Mouse (Mus musculus) CH12.LX (cell line): ENCODE results near the gene Ifi27l2b. TPM values are rescaled to one million over a fixed set of nuclear protein-coding genes. Genes with fewer than 3 reads are reported as not detected.

Experiments
- DNase-seq: peaks from one replicate; pipeline ENCODE4 v3.0.0-alpha.2; 2013; ENCODE audit errors: extremely low read depth
- H3K27ac ChIP-seq: 2 replicates; pipeline ENCODE4 v1.5.1; 2012; ENCODE audit warnings: low read depth, mild to moderate bottlenecking, control low read depth, moderate library complexity; ENCODE audit not compliant: insufficient read depth
- H3K27me3 ChIP-seq: replicated peaks from 2 replicates; pipeline ENCODE3; 2012; ENCODE audit warnings: inconsistent platforms
- H3K36me3 ChIP-seq, 2 experiments: replicated peaks in 1 of 2; 2 replicates each; pipeline versions ENCODE3 to v1.6.1; 2012; ENCODE audit warnings: inconsistent platforms in 1 of 2, low read length in 1 of 2, mild to moderate bottlenecking in 1 of 2, mixed read lengths in 1 of 2, moderate library complexity in 1 of 2; ENCODE audit not compliant: control insufficient read depth in 1 of 2, insufficient read depth in 1 of 2
- H3K4me1 ChIP-seq, 2 experiments: 2 replicates each; pipeline ENCODE4 v1.6.1; 2012; ENCODE audit warnings: inconsistent platforms in 1 of 2, moderate library complexity in 1 of 2; ENCODE audit not compliant: insufficient read depth in 2 of 2, control insufficient read depth in 1 of 2
- H3K4me2 ChIP-seq: 2 replicates; pipeline ENCODE4 v1.6.1; 2012; ENCODE audit warnings: low read depth, mild to moderate bottlenecking, control low read depth; ENCODE audit not compliant: poor library complexity, insufficient read depth, severe bottlenecking
- H3K4me3 ChIP-seq, 3 experiments: fragments of 150-350 bp in 1 of 3; sonication (generic) in 1 of 3; replicated peaks in 1 of 3; 2 replicates each; pipeline versions ENCODE3 to v1.5.1; 2011 to 2012; ENCODE audit warnings: low read depth in 2 of 3, low read length in 2 of 3, mild to moderate bottlenecking in 2 of 3, moderate library complexity in 2 of 3, control low read depth in 1 of 3, improper control_type of control experiment in 1 of 3, inconsistent platforms in 1 of 3, mixed read lengths in 1 of 3; ENCODE audit not compliant: poor library complexity in 1 of 3
- H3K79me2 ChIP-seq: replicated peaks from 2 replicates; pipeline ENCODE4 v1.6.1; 2012; ENCODE audit warnings: mild to moderate bottlenecking, moderate library complexity; ENCODE audit not compliant: control insufficient read depth, poor library complexity, insufficient read depth, severe bottlenecking; ENCODE audit errors: extremely low read depth
- H3K9ac ChIP-seq: 2 replicates; pipeline ENCODE4 v1.6.1; 2012; ENCODE audit warnings: low read depth, mild to moderate bottlenecking, control low read depth, moderate library complexity; ENCODE audit not compliant: insufficient read depth
- H3K9me3 ChIP-seq: replicated peaks from 2 replicates; pipeline ENCODE3; 2012; ENCODE audit warnings: low read length, inconsistent platforms, mixed read lengths
- BHLHE40 ChIP-seq: IDR thresholded peaks from 2 replicates; pipeline ENCODE4 v1.6.1; 2011; ENCODE audit warnings: mild to moderate bottlenecking, low read depth, low read length, improper control_type of control experiment
- CHD1 ChIP-seq: IDR thresholded peaks from 2 replicates; pipeline ENCODE4 v1.6.1; 2012; ENCODE audit warnings: low read depth, low read length, improper control_type of control experiment, inconsistent platforms
- CTCF ChIP-seq, 2 experiments: IDR thresholded peaks in 1 of 2; conservative IDR thresholded peaks in 1 of 2; 2 replicates each; pipeline ENCODE4 v1.5.1; 2011 to 2012; ENCODE audit warnings: low read depth in 2 of 2, low read length in 2 of 2, improper control_type of control experiment in 1 of 2, inconsistent platforms in 1 of 2, mild to moderate bottlenecking in 1 of 2, moderate library complexity in 1 of 2
- HCFC1 ChIP-seq: IDR thresholded peaks from 2 replicates; pipeline ENCODE4 v1.6.1; 2012; ENCODE audit warnings: low read depth, mild to moderate bottlenecking, inconsistent platforms, low read length, improper control_type of control experiment
- IRF4 ChIP-seq: IDR thresholded peaks from 2 replicates; pipeline ENCODE4 v1.6.1; 2014; ENCODE audit warnings: low read depth, mild to moderate bottlenecking, inconsistent platforms, low read length, improper control_type of control experiment
- JUN ChIP-seq: IDR thresholded peaks from 2 replicates; pipeline ENCODE4 v1.6.1; 2011; ENCODE audit warnings: low read depth, mild to moderate bottlenecking, low read length, improper control_type of control experiment, moderate library complexity; ENCODE audit not compliant: insufficient read depth
- MAFK ChIP-seq: IDR thresholded peaks from 2 replicates; pipeline ENCODE4 v1.6.1; 2011; ENCODE audit warnings: low read length, improper control_type of control experiment; ENCODE audit not compliant: insufficient replicate concordance
- MEF2A ChIP-seq: IDR thresholded peaks from 2 replicates; pipeline ENCODE4 v1.6.1; 2014; ENCODE audit warnings: low read depth, mild to moderate bottlenecking, inconsistent platforms, low read length, improper control_type of control experiment, borderline replicate concordance
- MXI1 ChIP-seq: IDR thresholded peaks from 2 replicates; pipeline ENCODE4 v1.6.1; 2011; ENCODE audit warnings: mild to moderate bottlenecking, low read depth, low read length, improper control_type of control experiment
- MYC ChIP-seq: IDR thresholded peaks from 2 replicates; pipeline ENCODE4 v1.6.1; 2011; ENCODE audit warnings: low read depth, mild to moderate bottlenecking, improper control_type of control experiment, low read length
- NELFE ChIP-seq: IDR thresholded peaks from 2 replicates; pipeline ENCODE4 v1.6.1; 2011; ENCODE audit warnings: low read depth, low read length, improper control_type of control experiment
- NRF1 ChIP-seq: IDR thresholded peaks from 2 replicates; pipeline ENCODE4 v1.6.1; 2014; ENCODE audit warnings: low read depth, mild to moderate bottlenecking, inconsistent platforms, low read length, improper control_type of control experiment, moderate library complexity
- POLR2A ChIP-seq: IDR thresholded peaks from 2 replicates; pipeline ENCODE4 v1.6.1; 2011; ENCODE audit warnings: low read depth, mild to moderate bottlenecking, improper control_type of control experiment, low read length
- RAD21 ChIP-seq: IDR thresholded peaks from 2 replicates; pipeline ENCODE4 v1.6.1; 2011; ENCODE audit warnings: low read depth, mild to moderate bottlenecking, low read length, improper control_type of control experiment, moderate library complexity
- RCOR1 ChIP-seq: conservative IDR thresholded peaks from 2 replicates; pipeline ENCODE4 v1.6.1; 2012; ENCODE audit warnings: low read depth, mild to moderate bottlenecking, inconsistent platforms, low read length, improper control_type of control experiment
- SIN3A ChIP-seq: IDR thresholded peaks from 2 replicates; pipeline ENCODE4 v1.6.1; 2012; ENCODE audit warnings: low read length, improper control_type of control experiment, inconsistent platforms
- SMC3 ChIP-seq: IDR thresholded peaks from 2 replicates; pipeline ENCODE4 v1.6.1; 2011; ENCODE audit warnings: low read depth, low read length, improper control_type of control experiment
- TBP ChIP-seq: conservative IDR thresholded peaks from 2 replicates; pipeline ENCODE4 v1.6.1; 2011; ENCODE audit warnings: low read depth, low read length, improper control_type of control experiment
- TCF12 ChIP-seq: IDR thresholded peaks from 2 replicates; pipeline ENCODE4 v1.6.1; 2014; ENCODE audit warnings: low read depth, mild to moderate bottlenecking, inconsistent platforms, low read length, improper control_type of control experiment
- ZC3H11A ChIP-seq: IDR thresholded peaks from 2 replicates; pipeline ENCODE4 v1.6.1; 2012; ENCODE audit warnings: low read depth, mild to moderate bottlenecking, inconsistent platforms, low read length, improper control_type of control experiment
- ZMIZ1 ChIP-seq: IDR thresholded peaks from 2 replicates; pipeline ENCODE4 v1.6.1; 2012; ENCODE audit warnings: low read depth, mild to moderate bottlenecking, inconsistent platforms, low read length, improper control_type of control experiment
- dilution Hi-C: fragments of 300-500 bp; cut with MboI; formaldehyde crosslinking; loops from 2 replicates; pipeline ENCODE4 v1.14.3; 2020; ENCODE audit warnings: low sequenced_read_pairs; ENCODE audit not compliant: extremely low pct_unique_long_range_greater_than_20kb, extremely low pct_ligation_motif_present
- in situ Hi-C: fragments of 300-500 bp; cut with MboI; formaldehyde crosslinking; loops from 3 replicates; pipeline ENCODE4 v1.14.3; 2019; ENCODE audit warnings: low sequenced_read_pairs, low pct_ligation_motif_present, low pct_unique_long_range_greater_than_20kb, mixed read lengths
- polyA plus RNA-seq: library from polyadenylated mRNA; unstranded; fragments of >175 nt; gene quantifications from 2 replicates; pipeline ENCODE4 v1.2.1, GENCODE M21; 2012; ENCODE audit warnings: low read depth; ENCODE audit not compliant: insufficient read length
- total RNA-seq, 2 experiments: library from RNA; depleted of rRNA; stranded (reverse); fragments of 300-350 nt in 1 of 2; fragments of >200 nt in 1 of 2; gene quantifications; 2 replicates each; pipeline ENCODE4 v1.2.3; 2012 to 2014

Ifi27l2b gene
- total and polyA plus RNA-seq, 3 experiments = not detected

- no peak overlapping the region for H3K4me2 ChIP-seq
- no peaks in the 10 kb centered on the region for H3K36me3 ChIP-seq
- no peak overlapping the region for H3K27ac ChIP-seq
- H3K79me2 ChIP-seq = no peaks in the 10 kb centered on the region
- no peak overlapping the region for H3K9ac ChIP-seq
- in situ Hi-C loops (loop anchor here (5.0 kb wide), 1 partner anchor 65 kb away; the partner anchor contains the start of gene Ddx24), dilution Hi-C loops (no loop called here)
- TF ChIP-seq TBP (no peak), TCF12 (peak; percentile 37; the same call in 1 of the 2 replicates), IRF4 (no peak), MXI1 (no peak), SMC3 (peak; percentile 96), SIN3A (no peak), MYC (no peak; the same call in 1 of the 2 replicates), JUN (no peak), ZC3H11A (peak; percentile 66), BHLHE40 (no peak), HCFC1 (no peak), CTCF (conservative IDR thresholded peaks at IDR 0.05 in 1 of 2, IDR thresholded peaks at IDR 0.05 in 1 of 2; ENCODE audit: low read depth in 2 of 2, low read length in 2 of 2) (peak; percentile 97 to 98), NRF1 (no peak), POLR2A (no peak), RAD21 (peak; percentile 95), MAFK (peak; percentile 68; the same call in 1 of the 2 replicates), MEF2A (0 out of 2 replicates have a peak, but pooled peaks have one; percentile 39), CHD1 (no peak), RCOR1 (no peak), NELFE (no peak; the same call in 1 of the 2 replicates)
- peaks cover 10 to 43% of the 10 kb centered on the region in 2 experiments for H3K4me1 ChIP-seq
- H3K9me3 ChIP-seq = no peaks in the 10 kb centered on the region
- H3K4me3 ChIP-seq = no peak overlapping the region
- H3K27me3 ChIP-seq = peaks cover 18% of the 10 kb centered on the region
- DNase-seq = peak; percentile 87
Measured at GRCm38 (mm10) chr12:103492767-103493166, 35.7 kb upstream of the Ifi27l2b start.

- no peaks in the 10 kb centered on the region for H3K79me2 ChIP-seq
- dilution Hi-C loops (no loop called here), in situ Hi-C loops (loop anchor here (5.0 kb wide), 1 partner anchor 64 kb away; the partner anchor contains the start of gene Ddx24)
- H3K4me1 ChIP-seq = peaks cover 10 to 43% of the 10 kb centered on the region in 2 experiments
- H3K27me3 ChIP-seq = peaks cover 8% of the 10 kb centered on the region
- H3K9ac ChIP-seq = no peak overlapping the region
- no peak for TF ChIP-seq ZMIZ1
- no peak for TF ChIP-seq RCOR1
- no peak overlapping the region for H3K4me2 ChIP-seq
- DNase-seq = peak; percentile 20
- no peaks in the 10 kb centered on the region for H3K9me3 ChIP-seq
- H3K27ac ChIP-seq = no peak overlapping the region
- H3K4me3 ChIP-seq = no peak overlapping the region
- H3K36me3 ChIP-seq = no peaks in the 10 kb centered on the region
Measured at GRCm38 (mm10) chr12:103491091-103491730, 34.2 kb upstream of the Ifi27l2b start.
